Mouse (Mus musculus) neural tube, embryonic 15.5 days (tissue): ENCODE measurements at regions not wholly inside any gene's neighbourhood (a gene's known extent, or its start where the extent isn't known, plus 50 kb on each side); places are given as distances from the start of the nearest gene placed in this dataset.

Experiments used
- ATAC-seq: fragments of 200-750 bp; cut with Nextera tagmentation; 2 replicates; pipeline ENCODE4 v1.8.0; 2017; ENCODE audit warnings: mild to moderate bottlenecking, moderate TSS enrichment, moderate library complexity; ENCODE audit not compliant: low FRiP score
- H3K27ac ChIP-seq: fragments of 300-500 bp; sonication (generic); replicated peaks from 2 replicates; pipeline ENCODE4 v1.5.1; 2015; ENCODE audit warnings: mild to moderate bottlenecking, inconsistent platforms
- H3K27me3 ChIP-seq: fragments of 300-500 bp; sonication (generic); replicated peaks from 2 replicates; pipeline ENCODE4 v1.6.1; 2015; ENCODE audit warnings: inconsistent platforms
- H3K36me3 ChIP-seq: fragments of 300-500 bp; sonication (generic); 2 replicates; pipeline ENCODE4 v1.6.1; 2015; ENCODE audit warnings: inconsistent platforms
- H3K4me1 ChIP-seq: fragments of 300-500 bp; sonication (generic); 2 replicates; pipeline ENCODE4 v1.6.1; 2015; ENCODE audit warnings: inconsistent platforms
- H3K4me2 ChIP-seq: fragments of 300-500 bp; sonication (generic); 2 replicates; pipeline ENCODE4 v1.6.1; 2015; ENCODE audit warnings: inconsistent platforms, mild to moderate bottlenecking, moderate library complexity
- H3K4me3 ChIP-seq: fragments of 300-500 bp; sonication (generic); replicated peaks from 2 replicates; pipeline ENCODE4 v1.5.1; 2015; ENCODE audit warnings: mild to moderate bottlenecking, inconsistent platforms
- H3K9ac ChIP-seq: fragments of 300-500 bp; sonication (generic); replicated peaks from 2 replicates; pipeline ENCODE4 v1.6.1; 2015; ENCODE audit warnings: mild to moderate bottlenecking, inconsistent platforms
- H3K9me3 ChIP-seq: fragments of 300-500 bp; sonication (generic); replicated peaks from 2 replicates; pipeline ENCODE4 v1.6.1; 2016; ENCODE audit warnings: inconsistent platforms
- WGBS: fragments of 180-500 bp; shearing (Covaris S2); methylation state at CpG from one replicate; pipeline ENCODE4 v1.1.7; 2015; ENCODE audit warnings: mixed read lengths; 5-methylcytosine and 5-hydroxymethylcytosine counted together

GRCm38 (mm10) chr7:58093523-58093922, 562.4 kb upstream of the Atp10a start:
- Histone ChIP-seq H3K4me3 (no peak overlapping the region), H3K4me1 (no peaks in the 10 kb centered on the region), H3K9me3 (no peaks in the 10 kb centered on the region), H3K27me3 (no peaks in the 10 kb centered on the region), H3K4me2 (no peak overlapping the region), H3K9ac (no peak overlapping the region), H3K36me3 (no peaks in the 10 kb centered on the region), H3K27ac (no peak overlapping the region)
- WGBS = 85% methylated on average over 3 of the region's 3 CpGs
- ATAC-seq = no peak

DNA sequence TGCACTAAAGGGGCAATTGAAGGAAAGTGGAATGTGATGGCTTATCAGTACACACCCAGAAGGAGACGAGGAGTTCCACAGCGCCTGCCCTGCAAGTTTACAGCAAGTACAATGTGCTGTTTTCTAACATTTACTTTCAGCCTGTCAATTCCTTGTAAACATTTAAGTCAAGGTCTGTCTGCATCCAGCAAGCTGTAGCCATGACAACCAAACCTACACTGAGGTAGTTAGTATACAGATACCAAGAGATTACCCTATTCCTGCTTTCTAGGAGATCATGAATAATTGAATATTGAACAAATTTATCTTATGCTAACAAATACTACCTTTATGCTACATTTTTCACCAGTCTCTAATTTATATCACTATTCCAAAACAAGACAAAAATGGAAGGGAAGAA, 569.0 kb upstream of the Gabra5 start:
- 74% methylated on average over 2 of the region's 2 CpGs for WGBS
- H3K9ac ChIP-seq = no peak overlapping the region
- H3K9me3 ChIP-seq = no peaks in the 10 kb centered on the region
- no peak overlapping the region for H3K27ac ChIP-seq
- no peaks in the 10 kb centered on the region for H3K36me3 ChIP-seq
- H3K4me1 ChIP-seq = no peaks in the 10 kb centered on the region
- no peaks in the 10 kb centered on the region for H3K27me3 ChIP-seq
- H3K4me2 ChIP-seq = no peak overlapping the region
- no peak overlapping the region for H3K4me3 ChIP-seq
- ATAC-seq = no peak

GRCm38 (mm10) chr7:58032975-58033374, 523.1 kb upstream of the Gabra5 start:
- H3K9ac ChIP-seq = no peak overlapping the region
- H3K4me2 ChIP-seq = no peak overlapping the region
- no peaks in the 10 kb centered on the region for H3K9me3 ChIP-seq
- H3K27me3 ChIP-seq = no peaks in the 10 kb centered on the region
- ATAC-seq = no peak
- 75% methylated on average over 1 of the region's 1 CpGs for WGBS
- H3K4me3 ChIP-seq = no peak overlapping the region
- no peak overlapping the region for H3K27ac ChIP-seq
- no peaks in the 10 kb centered on the region for H3K4me1 ChIP-seq
- H3K36me3 ChIP-seq = no peaks in the 10 kb centered on the region

GRCm38 (mm10) chr7:58032111-58032510, 522.3 kb upstream of the Gabra5 start:
- Histone ChIP-seq H3K9ac (no peak overlapping the region), H3K27ac (no peak overlapping the region), H3K4me1 (no peaks in the 10 kb centered on the region), H3K27me3 (no peaks in the 10 kb centered on the region), H3K4me3 (no peak overlapping the region), H3K4me2 (no peak overlapping the region), H3K9me3 (no peaks in the 10 kb centered on the region), H3K36me3 (no peaks in the 10 kb centered on the region)
- WGBS = 83% methylated on average over 1 of the region's 1 CpGs
- ATAC-seq = no peak

- peak; percentile 55; the same call in 1 of the 2 replicates for ATAC-seq
- no peaks in the 10 kb centered on the region for H3K9me3 ChIP-seq
- no peak overlapping the region for H3K27ac ChIP-seq
- no peaks in the 10 kb centered on the region for H3K27me3 ChIP-seq
- H3K36me3 ChIP-seq = no peaks in the 10 kb centered on the region
- H3K4me2 ChIP-seq = no peak overlapping the region
- no peaks in the 10 kb centered on the region for H3K4me1 ChIP-seq
- no peak overlapping the region for H3K4me3 ChIP-seq
- no peak overlapping the region for H3K9ac ChIP-seq
- WGBS = 68% methylated on average over 11 of the region's 11 CpGs
These were observed 482.8 kb upstream of the Gabra5 start for GRCm38 (mm10) chr7:57992406-57993223.

GRCm38 (mm10) chr7:57983192-57983591, 473.3 kb upstream of the Gabra5 start:
- Histone ChIP-seq H3K27ac (no peak overlapping the region), H3K4me2 (no peak overlapping the region), H3K36me3 (no peaks in the 10 kb centered on the region), H3K4me3 (no peak overlapping the region), H3K4me1 (no peaks in the 10 kb centered on the region), H3K9me3 (no peaks in the 10 kb centered on the region), H3K27me3 (no peaks in the 10 kb centered on the region), H3K9ac (no peak overlapping the region)
- no peak for ATAC-seq

GRCm38 (mm10) chr7:57966216-57966615, 456.4 kb upstream of the Gabra5 start:
- H3K27ac ChIP-seq = no peak overlapping the region
- ATAC-seq = no peak
- no peak overlapping the region for H3K4me2 ChIP-seq
- H3K4me3 ChIP-seq = no peak overlapping the region
- H3K9me3 ChIP-seq = no peaks in the 10 kb centered on the region
- no peak overlapping the region for H3K9ac ChIP-seq
- H3K27me3 ChIP-seq = no peaks in the 10 kb centered on the region
- no peaks in the 10 kb centered on the region for H3K36me3 ChIP-seq
- no peaks in the 10 kb centered on the region for H3K4me1 ChIP-seq

- Histone ChIP-seq H3K9ac (no peak overlapping the region), H3K36me3 (no peaks in the 10 kb centered on the region), H3K4me2 (no peak overlapping the region), H3K27ac (no peak overlapping the region), H3K27me3 (no peaks in the 10 kb centered on the region), H3K4me1 (no peaks in the 10 kb centered on the region), H3K9me3 (no peaks in the 10 kb centered on the region), H3K4me3 (no peak overlapping the region)
- ATAC-seq = no peak
These were observed 449.0 kb upstream of the Gabra5 start for GRCm38 (mm10) chr7:57958871-57959270.
